Mouse (Mus musculus): Measurements from ENCODE around the gene Mmp20.

- TF ChIP-seq CTCF (IDR thresholded peaks at IDR 0.05; ENCODE audit: low read depth) (no peak), EP300 (IDR thresholded peaks at IDR 0.05; ENCODE audit: low read depth) (no peak)
These were observed 24.5 kb downstream of the Mmp20 start for GRCm38 (mm10) chr9:7652351-7653085.

Measured in liver, embryonic 14.5 days (tissue).